Mouse (Mus musculus) cerebellum, adult 18-20 months (tissue): ENCODE measurements at regions not wholly inside any gene's neighbourhood (a gene's known extent, or its start where the extent isn't known, plus 50 kb on each side); places are given as distances from the start of the nearest gene placed in this dataset.

ENCODE experiments used
- DNase-seq, 2 experiments: peaks; one replicate each; pipeline ENCODE4 v3.0.0; 2021

- DNase-seq: no peak
Measured at GRCm38 (mm10) chr9:6552731-6553130, 283.1 kb upstream of the Ddi1 start.

DNA sequence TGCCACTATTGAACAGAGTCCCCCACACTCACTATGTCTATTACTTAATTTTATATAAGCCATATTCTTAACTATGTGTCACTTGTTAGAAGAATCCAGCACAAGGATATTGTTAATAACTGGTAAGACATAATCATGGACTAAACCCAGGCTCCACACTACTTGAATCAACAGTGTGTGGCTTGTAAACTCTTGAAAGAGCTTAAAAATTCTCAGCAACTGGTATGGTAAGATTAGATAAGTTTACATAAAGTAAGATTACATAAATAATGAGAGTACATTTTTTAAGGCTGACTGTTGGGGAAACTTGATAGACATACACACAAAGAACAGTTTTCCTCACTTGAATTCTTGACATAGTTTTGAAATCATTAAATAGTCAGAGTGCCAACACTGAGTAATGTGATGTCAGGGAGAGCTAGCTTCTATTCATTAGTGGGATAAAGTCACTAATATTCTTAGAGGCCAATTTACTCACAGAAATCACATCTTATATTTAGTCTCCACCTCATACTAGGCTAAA, 270.6 kb upstream of the Ddi1 start:
- DNase-seq: no peak

- DNase-seq: no peak
Measured at GRCm38 (mm10) chr9:6528836-6529235, 259.2 kb upstream of the Ddi1 start.

DNA sequence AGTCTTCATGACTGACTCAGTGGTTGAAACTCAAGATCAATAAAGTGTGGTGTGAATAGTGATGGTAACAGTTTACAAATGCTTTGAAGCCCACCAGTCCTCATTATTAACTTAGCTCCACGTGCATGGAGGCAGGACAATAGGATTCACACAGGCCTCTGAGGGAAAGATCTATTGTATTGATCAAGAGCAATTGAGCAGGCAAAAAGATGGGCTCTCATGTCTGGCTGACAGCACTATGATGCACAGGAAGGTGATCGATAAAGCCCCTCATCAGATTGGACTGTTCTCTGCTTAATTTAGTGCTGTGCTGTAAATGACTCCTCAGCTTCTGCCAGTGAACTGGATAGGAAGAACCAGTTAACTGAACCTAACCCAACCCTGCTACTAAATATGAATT, 247.5 kb upstream of the Ddi1 start:
- no peak for DNase-seq

DNA sequence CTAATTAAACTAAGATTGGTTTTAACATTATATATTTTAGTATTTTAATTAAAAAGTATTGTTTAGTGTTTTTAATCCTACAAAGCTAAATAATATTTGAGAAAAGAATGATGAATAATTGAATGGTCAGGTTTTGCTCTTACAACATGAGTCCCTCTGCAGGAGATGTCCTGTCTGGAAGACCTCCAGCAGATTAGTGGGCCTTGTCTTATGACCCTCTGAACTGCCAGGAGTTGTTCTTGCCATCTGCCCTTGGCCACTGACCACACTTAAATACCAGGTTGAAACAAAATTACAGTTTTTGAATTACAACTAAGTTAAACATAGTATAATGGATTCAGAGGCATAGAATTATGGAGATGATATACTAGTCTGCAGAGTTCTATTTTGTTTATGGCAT, 228.1 kb upstream of the Ddi1 start:
- peak in 1 of 2 experiments; percentile 1 for DNase-seq

DNA sequence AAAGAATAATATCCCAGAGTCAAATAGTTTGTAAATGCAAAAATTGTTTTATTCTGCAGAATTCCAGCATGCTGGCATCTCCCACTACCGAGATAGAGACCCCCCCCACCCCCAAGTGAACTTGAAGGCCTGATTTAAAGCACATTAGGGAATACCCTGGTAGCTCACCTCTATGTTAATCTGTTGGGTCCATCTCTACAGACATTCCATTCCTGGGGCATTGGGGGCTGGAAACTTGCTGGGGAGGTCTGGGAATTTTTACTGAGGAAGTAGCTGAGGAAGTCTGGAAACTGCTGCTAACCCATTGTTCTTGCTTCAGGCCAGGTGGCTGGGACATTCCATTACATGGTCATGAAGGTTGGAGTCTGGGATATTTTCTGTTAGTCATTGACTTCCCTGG, 210.8 kb upstream of the Ddi1 start:
- no peak for DNase-seq

DNA sequence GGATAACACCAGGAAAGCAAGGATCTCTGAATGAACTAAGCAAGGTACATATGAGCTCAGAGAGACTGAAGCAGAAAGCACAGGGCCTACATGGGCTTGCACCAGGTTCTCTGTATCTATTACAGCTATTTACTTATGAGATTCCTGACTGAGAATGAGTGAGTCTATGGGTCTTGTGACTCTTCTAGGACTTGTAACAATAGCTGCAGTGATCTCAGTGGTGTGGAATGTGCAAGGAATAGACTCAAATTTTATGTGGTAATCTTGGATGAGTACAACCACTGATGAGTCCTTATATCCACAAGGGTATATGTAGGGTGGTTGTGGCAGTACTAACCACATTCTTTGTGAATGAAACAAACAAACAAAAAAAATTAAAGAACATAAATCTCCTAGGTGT, 184.9 kb upstream of the Ddi1 start:
- DNase-seq: no peak

DNA sequence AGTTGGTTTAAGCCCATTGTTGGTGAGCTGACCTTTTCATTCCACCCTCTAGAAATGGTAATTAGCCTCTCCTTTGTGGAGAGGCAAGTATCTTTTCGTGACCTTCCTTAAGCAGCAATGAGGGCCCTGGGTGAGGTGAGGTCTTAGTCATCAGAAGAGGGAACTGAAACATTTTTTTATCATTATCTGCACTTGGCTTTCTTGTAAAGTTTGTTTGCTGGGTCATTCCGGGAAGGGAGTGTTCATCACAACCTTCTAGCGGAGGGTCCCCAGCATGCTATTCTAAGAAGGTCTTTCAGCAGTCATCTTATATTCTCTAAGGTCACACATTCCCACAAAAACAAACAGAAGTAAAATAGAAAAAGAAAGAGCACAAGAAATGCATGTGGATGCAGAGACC, 165.6 kb upstream of the Ddi1 start:
- DNase-seq: no peak

- DNase-seq: no peak
Measured at GRCm38 (mm10) chr9:6433813-6434456, 164.3 kb upstream of the Ddi1 start.

- DNase-seq: no peak
Measured at GRCm38 (mm10) chr9:6430859-6431258, 161.2 kb upstream of the Ddi1 start.

DNA sequence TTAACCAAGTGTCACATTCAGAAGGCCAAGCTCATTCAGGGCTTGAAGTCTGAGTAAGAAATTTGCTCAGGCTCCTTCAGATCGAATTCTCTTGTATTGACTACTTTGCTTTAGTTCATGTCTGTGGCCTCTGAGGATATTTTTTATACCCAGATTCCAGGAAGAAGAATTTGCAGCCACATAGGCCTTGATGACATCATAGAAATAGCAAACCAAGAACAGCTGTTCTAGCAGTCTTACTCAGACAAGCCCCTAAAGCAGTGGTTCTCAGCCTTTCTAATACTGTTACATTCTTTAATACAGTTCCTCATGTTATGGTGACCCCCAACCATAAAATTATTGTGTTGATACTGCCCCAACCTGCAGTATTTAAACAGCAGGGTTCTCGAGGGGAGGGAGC, 160.8 kb upstream of the Ddi1 start:
- no peak for DNase-seq
